Mouse (Mus musculus): ENCODE results near the gene Rdh16f2. TPM values are rescaled to one million over a fixed set of nuclear protein-coding genes. Genes with fewer than 3 reads are reported as not detected.
"Not testable (repeated sequence)": the region's sequence is repeated elsewhere in the genome, so short reads cannot be mapped to it uniquely, and the experiment has no call there.

The Rdh16f2 gene
- polyA plus RNA-seq, 1 experiment from 2014 or later: not detected

GRCm38 (mm10) chr10:127840776-127841175 lies 25.5 kb upstream of the Rdh16f2 start:
- no peaks in the 10 kb centered on the region for H3K36me3 ChIP-seq (ENCODE audit: control insufficient read depth, insufficient read depth, low read length)
- no peaks in the 10 kb centered on the region for H3K27me3 ChIP-seq (ENCODE audit: control insufficient read depth, insufficient read depth, low read length)
- no peak overlapping the region for H3K9ac ChIP-seq (replicated peaks; ENCODE audit: low read depth, low read length)
- no peaks in the 10 kb centered on the region for H3K4me1 ChIP-seq (ENCODE audit: control insufficient read depth, insufficient read depth, low read length)
- ATAC-seq (ENCODE audit: insufficient number of reproducible peaks, insufficient read depth, low FRiP score, low read depth): no peak
- no peak overlapping the region for H3K4me2 ChIP-seq (replicated peaks; ENCODE audit: low read depth, low read length)
- no peak overlapping the region for H3K4me3 ChIP-seq (ENCODE audit: low read depth, low read length)
- H3K9me3 ChIP-seq (ENCODE audit: control insufficient read depth, low read depth, low read length): no peaks in the 10 kb centered on the region
- no peak overlapping the region for H3K27ac ChIP-seq (ENCODE audit: low read length)
- WGBS: 68% methylated on average over 2 of the region's 2 CpGs

- H3K9me3 ChIP-seq (ENCODE audit: control insufficient read depth, low read depth, low read length); H3K27ac ChIP-seq (ENCODE audit: low read length); H3K9ac ChIP-seq (replicated peaks; ENCODE audit: low read depth, low read length); H3K4me3 ChIP-seq (ENCODE audit: low read depth, low read length); H3K4me2 ChIP-seq (replicated peaks; ENCODE audit: low read depth, low read length); H3K4me1 ChIP-seq (ENCODE audit: control insufficient read depth, insufficient read depth, low read length); H3K36me3 ChIP-seq (ENCODE audit: control insufficient read depth, insufficient read depth, low read length); ATAC-seq (ENCODE audit: insufficient number of reproducible peaks, insufficient read depth, low FRiP score, low read depth); H3K27me3 ChIP-seq (ENCODE audit: control insufficient read depth, insufficient read depth, low read length): not testable (repeated sequence)
- WGBS: 84% methylated on average over 5 of the region's 5 CpGs
Observed at GRCm38 (mm10) chr10:127845945-127846344, 20.3 kb upstream of the Rdh16f2 start.

GRCm38 (mm10) chr10:127848089-127848488 lies 18.2 kb upstream of the Rdh16f2 start:
- no peaks in the 10 kb centered on the region for H3K36me3 ChIP-seq (ENCODE audit: control insufficient read depth, insufficient read depth, low read length)
- no peaks in the 10 kb centered on the region for H3K9me3 ChIP-seq (ENCODE audit: control insufficient read depth, low read depth, low read length)
- H3K27me3 ChIP-seq (ENCODE audit: control insufficient read depth, insufficient read depth, low read length): no peaks in the 10 kb centered on the region
- no peak overlapping the region for H3K4me2 ChIP-seq (replicated peaks; ENCODE audit: low read depth, low read length)
- no peak overlapping the region for H3K27ac ChIP-seq (ENCODE audit: low read length)
- WGBS: 83% methylated on average over 1 of the region's 1 CpGs
- H3K9ac ChIP-seq (replicated peaks; ENCODE audit: low read depth, low read length): no peak overlapping the region
- no peak overlapping the region for H3K4me3 ChIP-seq (ENCODE audit: low read depth, low read length)
- H3K4me1 ChIP-seq (ENCODE audit: control insufficient read depth, insufficient read depth, low read length): no peaks in the 10 kb centered on the region
- no peak for ATAC-seq (ENCODE audit: insufficient number of reproducible peaks, insufficient read depth, low FRiP score, low read depth)

- H3K4me1 ChIP-seq (ENCODE audit: control insufficient read depth, insufficient read depth, low read length): no peaks in the 10 kb centered on the region
- H3K27me3 ChIP-seq (ENCODE audit: control insufficient read depth, insufficient read depth, low read length): no peaks in the 10 kb centered on the region
Observed at GRCm38 (mm10) chr10:127849628-127850027, 16.6 kb upstream of the Rdh16f2 start, which contains the start of gene Rdh19. Rdh19 (plus strand) TSS chr10:127849928.

GRCm38 (mm10) chr10:127856376-127856775 lies 9.9 kb upstream of the Rdh16f2 start:
- Histone ChIP-seq H3K9me3 (ENCODE audit: control insufficient read depth, low read depth, low read length) (no peaks in the 10 kb centered on the region), H3K27me3 (ENCODE audit: control insufficient read depth, insufficient read depth, low read length) (no peaks in the 10 kb centered on the region), H3K4me2 (replicated peaks; ENCODE audit: low read depth, low read length) (no peak overlapping the region), H3K36me3 (ENCODE audit: control insufficient read depth, insufficient read depth, low read length) (no peaks in the 10 kb centered on the region), H3K4me3 (ENCODE audit: low read depth, low read length) (no peak overlapping the region), H3K4me1 (ENCODE audit: control insufficient read depth, insufficient read depth, low read length) (no peaks in the 10 kb centered on the region), H3K9ac (replicated peaks; ENCODE audit: low read depth, low read length) (no peak overlapping the region), H3K27ac (ENCODE audit: low read length) (no peak overlapping the region)
- ATAC-seq (ENCODE audit: insufficient number of reproducible peaks, insufficient read depth, low FRiP score, low read depth): no peak

More at GRCm38 (mm10) chr10:127849628-127850027, 16.6 kb upstream of the Rdh16f2 start, which contains the start of gene Rdh19:
- Histone ChIP-seq H3K36me3 (ENCODE audit: control insufficient read depth, insufficient read depth, low read length) (no peaks in the 10 kb centered on the region), H3K27ac (ENCODE audit: low read length) (no peak within 1 kb of the TSS), H3K9me3 (ENCODE audit: control insufficient read depth, low read depth, low read length) (no peaks in the 10 kb centered on the region), H3K9ac (replicated peaks; ENCODE audit: low read depth, low read length) (no peak within 1 kb of the TSS), H3K4me3 (ENCODE audit: low read depth, low read length) (no peak within 1 kb of the TSS), H3K4me2 (replicated peaks; ENCODE audit: low read depth, low read length) (no peak within 1 kb of the TSS)
- no peak for ATAC-seq (ENCODE audit: insufficient number of reproducible peaks, insufficient read depth, low FRiP score, low read depth)
- WGBS: 22% methylated on average over 1 of the region's 1 CpGs

GRCm38 (mm10) chr10:127864931-127865330 lies 1.3 kb upstream of the Rdh16f2 start:
- Histone ChIP-seq H3K4me1 (ENCODE audit: control insufficient read depth, insufficient read depth, low read length) (no peaks in the 10 kb centered on the region), H3K9ac (replicated peaks; ENCODE audit: low read depth, low read length) (no peak overlapping the region), H3K4me3 (ENCODE audit: low read depth, low read length) (no peak overlapping the region), H3K27me3 (ENCODE audit: control insufficient read depth, insufficient read depth, low read length) (no peaks in the 10 kb centered on the region), H3K36me3 (ENCODE audit: control insufficient read depth, insufficient read depth, low read length) (no peaks in the 10 kb centered on the region), H3K4me2 (replicated peaks; ENCODE audit: low read depth, low read length) (no peak overlapping the region), H3K9me3 (ENCODE audit: control insufficient read depth, low read depth, low read length) (no peaks in the 10 kb centered on the region), H3K27ac (ENCODE audit: low read length) (no peak overlapping the region)
- no peak for ATAC-seq (ENCODE audit: insufficient number of reproducible peaks, insufficient read depth, low FRiP score, low read depth)

- no peaks in the 10 kb centered on the region for H3K9me3 ChIP-seq (ENCODE audit: control insufficient read depth, low read depth, low read length)
- H3K4me1 ChIP-seq (ENCODE audit: control insufficient read depth, insufficient read depth, low read length): no peaks in the 10 kb centered on the region
- ATAC-seq (ENCODE audit: insufficient number of reproducible peaks, insufficient read depth, low FRiP score, low read depth): no peak
- H3K9ac ChIP-seq (replicated peaks; ENCODE audit: low read depth, low read length): no peak overlapping the region
- no peak overlapping the region for H3K27ac ChIP-seq (ENCODE audit: low read length)
- H3K36me3 ChIP-seq (ENCODE audit: control insufficient read depth, insufficient read depth, low read length): no peaks in the 10 kb centered on the region
- no peaks in the 10 kb centered on the region for H3K27me3 ChIP-seq (ENCODE audit: control insufficient read depth, insufficient read depth, low read length)
- 66% methylated on average over 4 of the region's 4 CpGs for WGBS
- H3K4me2 ChIP-seq (replicated peaks; ENCODE audit: low read depth, low read length): no peak overlapping the region
- no peak overlapping the region for H3K4me3 ChIP-seq (ENCODE audit: low read depth, low read length)
Observed at GRCm38 (mm10) chr10:127872484-127872883, 6.2 kb downstream of the Rdh16f2 start.

GRCm38 (mm10) chr10:127877681-127878080 lies 11.4 kb downstream of the Rdh16f2 start:
- Histone ChIP-seq H3K27me3 (ENCODE audit: control insufficient read depth, insufficient read depth, low read length) (no peaks in the 10 kb centered on the region), H3K9ac (replicated peaks; ENCODE audit: low read depth, low read length) (no peak overlapping the region), H3K4me3 (ENCODE audit: low read depth, low read length) (no peak overlapping the region), H3K4me2 (replicated peaks; ENCODE audit: low read depth, low read length) (no peak overlapping the region), H3K36me3 (ENCODE audit: control insufficient read depth, insufficient read depth, low read length) (no peaks in the 10 kb centered on the region), H3K27ac (ENCODE audit: low read length) (peak overlapping the region; percentile 68; the same call in 1 of the 2 replicates), H3K9me3 (ENCODE audit: control insufficient read depth, low read depth, low read length) (no peaks in the 10 kb centered on the region), H3K4me1 (ENCODE audit: control insufficient read depth, insufficient read depth, low read length) (peaks cover 6% of the 10 kb centered on the region; the same call in 1 of the 2 replicates)
- 24% methylated on average over 2 of the region's 2 CpGs for WGBS
- peak; percentile 87 for ATAC-seq (ENCODE audit: insufficient number of reproducible peaks, insufficient read depth, low FRiP score, low read depth)

Data from stomach, embryonic 14.5 days (tissue).